Mouse (Mus musculus) limb, embryonic 12.5 days (tissue): ENCODE data around the gene Ak5. TPM values are rescaled to one million over a fixed set of nuclear protein-coding genes. Genes with fewer than 3 reads are reported as not detected.
A peak's percentile ranks its signal among the peaks of the same experiment; 100 is the strongest.
"Not testable (repeated sequence)": the region's sequence is repeated elsewhere in the genome, so short reads cannot be mapped to it uniquely, and the experiment has no call there.

Experiments
- ATAC-seq: fragments of 200-750 bp; cut with Nextera tagmentation; 2 replicates; pipeline ENCODE4 v1.8.0; 2017; ENCODE audit warnings: low read depth, moderate TSS enrichment; ENCODE audit not compliant: insufficient number of reproducible peaks, insufficient read depth, low FRiP score, low TSS enrichment
- H3K27ac ChIP-seq: fragments of 300-500 bp; sonication (generic); 2 replicates; pipeline ENCODE4 v1.5.1; 2016; ENCODE audit warnings: mild to moderate bottlenecking, moderate library complexity
- H3K27me3 ChIP-seq: fragments of 300-500 bp; sonication (generic); 2 replicates; pipeline ENCODE4 v1.6.1; 2016; ENCODE audit warnings: mild to moderate bottlenecking, moderate library complexity
- H3K36me3 ChIP-seq: fragments of 300-500 bp; sonication (generic); 2 replicates; pipeline ENCODE4 v1.6.1; 2016; ENCODE audit warnings: mild to moderate bottlenecking, moderate library complexity
- H3K4me1 ChIP-seq: fragments of 300-500 bp; sonication (generic); replicated peaks from 2 replicates; pipeline ENCODE4 v1.6.1; 2016
- H3K4me2 ChIP-seq: fragments of 300-500 bp; sonication (generic); 2 replicates; pipeline ENCODE4 v1.6.1; 2016; ENCODE audit warnings: mild to moderate bottlenecking, moderate library complexity
- H3K4me3 ChIP-seq: fragments of 300-500 bp; sonication (generic); replicated peaks from 2 replicates; pipeline ENCODE4 v1.5.1; 2016; ENCODE audit warnings: mild to moderate bottlenecking
- H3K9ac ChIP-seq: fragments of 300-500 bp; sonication (generic); replicated peaks from 2 replicates; pipeline ENCODE4 v1.6.1; 2016; ENCODE audit warnings: mild to moderate bottlenecking, moderate library complexity
- H3K9me3 ChIP-seq: fragments of 300-500 bp; sonication (generic); 2 replicates; pipeline ENCODE4 v1.6.1; 2016; ENCODE audit warnings: mild to moderate bottlenecking, moderate library complexity
- WGBS: fragments of 180-500 bp; shearing (Covaris S2); methylation state at CpG from one replicate; pipeline ENCODE4 v1.1.7; 2016; 5-methylcytosine and 5-hydroxymethylcytosine counted together
- polyA plus RNA-seq: library from polyadenylated mRNA; unstranded; fragments of >200 nt; fragmentation: Nextera tagmentation; extraction: Ambion mirVana; gene quantifications from 2 replicates; pipeline ENCODE4 v1.2.1, GENCODE M21; 2016

The Ak5 gene
- 1.7 and 1.8 TPM in 2 replicates for polyA plus RNA-seq

DNA sequence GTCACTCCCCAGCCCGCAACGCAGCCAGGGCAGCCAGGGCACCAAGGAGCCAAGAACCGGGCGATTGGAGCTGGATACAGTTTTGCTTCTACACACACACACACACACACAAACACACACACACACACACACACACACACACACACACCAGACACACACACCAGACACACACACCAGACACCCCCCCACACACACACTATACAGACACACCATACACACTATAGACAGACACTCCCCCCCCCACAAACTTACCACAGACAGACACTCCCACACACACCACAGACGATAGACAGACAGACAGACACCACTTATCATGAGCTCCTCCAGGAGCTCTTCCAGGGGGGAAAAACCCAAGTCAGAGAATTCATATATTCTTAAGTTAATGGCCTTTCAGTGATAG is at the start of gene Ak5:
Ak5 (minus strand) TSS at position 122 of the 400 bp plus-strand sequence.
- peak; percentile 64 for ATAC-seq
- H3K4me2 ChIP-seq = peak within 1 kb of the TSS; percentile 98
- WGBS = 19% methylated on average over 1 of the region's 5 CpGs
- peak within 1 kb of the TSS; percentile 63 for H3K4me3 ChIP-seq
- H3K9me3 ChIP-seq = no peaks in the 10 kb centered on the region
- no peak within 1 kb of the TSS for H3K27ac ChIP-seq
- peaks cover 9% of the 10 kb centered on the region for H3K4me1 ChIP-seq
- peaks cover 56% of the 10 kb centered on the region for H3K27me3 ChIP-seq
- no peaks in the 10 kb centered on the region for H3K36me3 ChIP-seq
- peak within 1 kb of the TSS; percentile 69 for H3K9ac ChIP-seq

DNA sequence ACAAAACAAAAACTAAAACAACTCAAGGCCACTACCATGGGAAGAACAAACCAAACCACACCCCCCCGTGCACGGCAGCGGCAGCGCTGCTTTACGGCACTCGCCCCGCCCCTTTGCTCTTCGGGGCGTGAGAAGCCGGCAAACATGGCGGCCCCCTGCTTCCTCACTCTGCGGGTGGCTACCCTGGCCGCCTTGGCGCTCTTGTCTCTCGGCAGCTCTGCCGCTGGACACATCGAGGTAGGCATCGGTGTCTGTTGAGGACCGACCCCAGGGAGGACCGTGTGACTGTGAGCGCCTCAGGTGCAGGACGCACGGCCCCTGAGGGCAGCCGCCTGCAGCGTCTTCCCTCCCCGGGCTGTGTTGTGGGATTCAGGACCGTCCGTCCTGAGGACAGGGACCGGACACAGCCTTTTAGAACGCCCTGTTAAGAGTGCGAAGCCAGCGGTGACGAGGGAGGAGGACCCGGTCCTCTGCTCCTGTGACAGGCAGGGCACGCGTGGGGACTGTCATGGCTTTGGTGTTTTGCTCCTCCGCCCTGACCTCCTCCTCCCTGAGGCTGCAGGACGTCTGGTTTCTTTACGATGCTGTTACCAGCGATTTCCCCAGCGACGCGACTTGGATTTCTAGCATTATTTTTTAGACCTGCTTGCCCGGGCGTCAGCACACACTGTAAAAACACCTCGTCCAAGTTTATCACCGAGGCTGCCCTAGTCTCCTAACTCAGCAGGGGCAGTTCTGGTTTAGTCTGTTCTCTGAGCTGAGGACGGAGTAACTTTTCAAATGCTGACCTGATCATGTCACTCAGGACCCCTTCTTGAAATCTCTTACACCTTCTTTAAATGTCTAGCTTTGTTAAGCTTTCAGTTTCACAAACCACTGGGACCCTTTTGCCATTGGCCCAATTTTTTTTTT is 46.1 kb upstream of the Ak5 start, which contains the start of gene Pigk:
Pigk (plus strand) TSS at position 110 of the 912 bp plus-strand sequence.
- under 1% methylated on average over 48 of the region's 48 CpGs for WGBS
- peak within 1 kb of the TSS; percentile 66 for H3K27ac ChIP-seq
- peak; percentile 84 for ATAC-seq
- H3K36me3 ChIP-seq = peaks cover 9% of the 10 kb centered on the region; the same call in 1 of the 2 replicates
- H3K4me1 ChIP-seq = peaks cover 8% of the 10 kb centered on the region
- H3K4me2 ChIP-seq = peak within 1 kb of the TSS; percentile 75
- peak within 1 kb of the TSS; percentile 83 for H3K9ac ChIP-seq
- peak within 1 kb of the TSS; percentile 94 for H3K4me3 ChIP-seq
- no peaks in the 10 kb centered on the region for H3K9me3 ChIP-seq
- H3K27me3 ChIP-seq = no peaks in the 10 kb centered on the region

DNA sequence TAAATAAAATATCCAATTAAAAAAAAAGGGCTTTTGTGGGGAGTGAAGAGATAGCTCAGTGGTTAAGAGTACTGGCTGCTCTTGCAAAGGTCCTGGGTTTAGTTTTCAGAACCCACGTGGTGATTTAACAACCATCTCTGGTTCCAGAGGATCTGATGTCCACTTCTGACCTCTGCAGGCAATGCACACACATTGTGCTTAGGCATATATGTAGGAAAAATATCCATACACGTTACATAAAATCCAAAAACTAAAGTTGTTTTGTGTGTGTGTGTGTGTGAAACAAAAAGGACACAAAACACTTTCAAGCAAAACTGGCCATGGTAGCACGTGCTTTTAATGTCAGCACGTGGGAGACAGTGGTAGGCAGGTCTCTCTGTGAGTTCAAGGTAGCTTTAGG is 44.8 kb upstream of the Ak5 start:
- ATAC-seq = no peak

DNA sequence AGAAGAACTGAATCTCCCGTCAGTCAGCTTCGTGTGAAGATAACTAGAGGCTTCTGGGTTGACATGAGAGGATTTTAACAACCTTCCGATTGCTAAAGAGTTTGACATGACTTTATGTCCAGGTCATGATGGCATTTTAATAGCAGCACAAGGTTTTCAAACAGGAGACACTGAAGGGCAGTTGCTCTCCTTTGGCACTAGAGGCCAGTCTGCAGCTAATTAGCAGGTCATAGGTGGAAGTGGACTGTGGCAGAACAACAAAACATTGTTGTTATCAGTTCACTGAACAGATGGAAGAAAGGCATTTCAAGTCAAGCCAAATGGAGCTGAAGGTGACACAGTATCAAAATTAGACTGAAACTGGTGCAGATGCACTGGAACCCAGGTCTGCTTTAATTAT is 41.8 kb upstream of the Ak5 start:
- H3K27me3 ChIP-seq = no peaks in the 10 kb centered on the region
- H3K4me3 ChIP-seq = no peak overlapping the region
- no peaks in the 10 kb centered on the region for H3K36me3 ChIP-seq
- peaks cover 3% of the 10 kb centered on the region for H3K4me1 ChIP-seq
- H3K4me2 ChIP-seq = no peak overlapping the region
- no peak overlapping the region for H3K9ac ChIP-seq
- no peak for ATAC-seq
- no peak overlapping the region for H3K27ac ChIP-seq
- no peaks in the 10 kb centered on the region for H3K9me3 ChIP-seq
- 56% methylated on average over 3 of the region's 3 CpGs for WGBS

More for the DNA sequence above, 44.8 kb upstream of the Ak5 start:
- whole genome bisulfite sequencing = 70% methylated on average over 4 of the region's 4 CpGs
- H3K27ac ChIP-seq = no peak overlapping the region
- peaks cover 8% of the 10 kb centered on the region for H3K4me1 ChIP-seq
- no peak overlapping the region for H3K4me2 ChIP-seq
- no peaks in the 10 kb centered on the region for H3K36me3 ChIP-seq
- no peak overlapping the region for H3K4me3 ChIP-seq
- no peak overlapping the region for H3K9ac ChIP-seq
- no peaks in the 10 kb centered on the region for H3K9me3 ChIP-seq
- H3K27me3 ChIP-seq = no peaks in the 10 kb centered on the region

DNA sequence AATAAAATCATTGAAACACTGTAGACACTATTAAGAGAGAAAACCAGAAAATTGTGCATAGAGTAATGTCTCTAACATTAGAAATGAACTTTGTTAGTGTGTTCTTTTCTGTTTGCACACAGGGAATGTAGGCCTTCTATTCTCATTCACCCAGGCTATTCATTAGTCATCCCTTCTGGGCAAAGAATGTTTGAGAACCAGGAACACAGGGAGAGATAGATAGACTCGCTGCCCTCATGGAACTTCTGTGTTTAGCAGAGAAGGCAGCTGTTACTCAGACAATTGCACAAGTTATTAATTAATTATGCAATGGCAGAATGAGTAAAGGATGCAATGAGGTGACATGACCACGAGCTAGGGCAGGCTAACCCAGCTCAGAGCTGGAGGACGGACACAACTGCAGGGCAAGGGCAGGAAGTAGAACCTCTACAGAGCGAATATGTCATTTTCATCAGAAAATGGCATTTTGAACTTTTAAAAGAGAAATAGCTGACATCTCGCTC is 39.2 kb upstream of the Ak5 start:
- H3K9me3 ChIP-seq = no peaks in the 10 kb centered on the region
- no peak overlapping the region for H3K27ac ChIP-seq
- ATAC-seq = no peak
- no peaks in the 10 kb centered on the region for H3K36me3 ChIP-seq
- WGBS = 88% methylated on average over 5 of the region's 5 CpGs
- H3K9ac ChIP-seq = no peak overlapping the region
- no peak overlapping the region for H3K4me3 ChIP-seq
- H3K4me2 ChIP-seq = no peak overlapping the region
- no peaks in the 10 kb centered on the region for H3K4me1 ChIP-seq
- H3K27me3 ChIP-seq = no peaks in the 10 kb centered on the region

DNA sequence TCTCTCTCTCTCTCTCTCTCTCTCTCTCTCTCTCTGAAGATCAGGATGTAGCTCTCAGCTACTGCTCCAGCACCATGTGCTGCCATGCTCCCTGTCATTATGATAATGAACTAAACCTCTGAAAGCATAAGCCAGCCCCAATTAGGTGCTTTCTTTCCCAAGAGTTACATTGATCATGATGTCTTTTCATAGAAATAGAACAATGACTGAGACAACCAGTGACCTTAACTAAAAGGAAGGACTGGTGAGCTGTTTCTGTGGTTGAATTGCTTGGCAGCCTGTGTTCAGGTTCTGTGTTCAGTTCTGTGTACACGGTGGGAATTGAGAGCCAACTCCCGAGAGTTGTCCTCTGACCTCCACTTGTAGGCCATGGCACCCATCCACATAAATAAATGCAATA is 38.7 kb upstream of the Ak5 start:
- ATAC-seq = no peak
- Histone ChIP-seq H3K4me3 (no peak overlapping the region), H3K36me3 (no peaks in the 10 kb centered on the region), H3K4me1 (no peaks in the 10 kb centered on the region), H3K27me3 (no peaks in the 10 kb centered on the region), H3K9me3 (no peaks in the 10 kb centered on the region), H3K9ac (no peak overlapping the region), H3K27ac (no peak overlapping the region), H3K4me2 (no peak overlapping the region)
- 84% methylated on average over 2 of the region's 2 CpGs for WGBS

DNA sequence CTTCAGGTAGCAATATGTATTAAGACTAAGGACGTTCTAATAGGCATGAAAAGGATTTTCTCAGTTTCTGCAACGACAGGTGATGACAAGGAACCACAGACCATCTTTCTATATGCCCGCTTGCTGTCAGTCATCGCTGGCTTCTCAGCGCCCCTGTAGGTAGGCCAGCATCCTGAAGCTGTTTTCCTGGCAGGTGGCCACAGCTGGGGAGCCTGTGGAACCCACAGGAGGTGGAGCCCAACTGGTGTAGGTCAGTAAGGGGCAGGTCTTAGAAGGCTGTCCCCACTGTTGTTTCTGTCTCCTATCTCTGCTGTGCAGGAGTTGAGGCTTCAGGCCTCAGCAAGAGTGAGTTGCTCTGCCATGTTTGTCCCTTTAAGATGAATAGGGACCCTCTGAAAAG is 37.7 kb upstream of the Ak5 start:
- H3K9me3 ChIP-seq = no peaks in the 10 kb centered on the region
- no peak overlapping the region for H3K27ac ChIP-seq
- H3K9ac ChIP-seq = no peak overlapping the region
- WGBS = 79% methylated on average over 5 of the region's 5 CpGs
- H3K36me3 ChIP-seq = no peaks in the 10 kb centered on the region
- H3K4me1 ChIP-seq = no peaks in the 10 kb centered on the region
- no peak overlapping the region for H3K4me3 ChIP-seq
- H3K4me2 ChIP-seq = no peak overlapping the region
- H3K27me3 ChIP-seq = no peaks in the 10 kb centered on the region
- no peak for ATAC-seq

DNA sequence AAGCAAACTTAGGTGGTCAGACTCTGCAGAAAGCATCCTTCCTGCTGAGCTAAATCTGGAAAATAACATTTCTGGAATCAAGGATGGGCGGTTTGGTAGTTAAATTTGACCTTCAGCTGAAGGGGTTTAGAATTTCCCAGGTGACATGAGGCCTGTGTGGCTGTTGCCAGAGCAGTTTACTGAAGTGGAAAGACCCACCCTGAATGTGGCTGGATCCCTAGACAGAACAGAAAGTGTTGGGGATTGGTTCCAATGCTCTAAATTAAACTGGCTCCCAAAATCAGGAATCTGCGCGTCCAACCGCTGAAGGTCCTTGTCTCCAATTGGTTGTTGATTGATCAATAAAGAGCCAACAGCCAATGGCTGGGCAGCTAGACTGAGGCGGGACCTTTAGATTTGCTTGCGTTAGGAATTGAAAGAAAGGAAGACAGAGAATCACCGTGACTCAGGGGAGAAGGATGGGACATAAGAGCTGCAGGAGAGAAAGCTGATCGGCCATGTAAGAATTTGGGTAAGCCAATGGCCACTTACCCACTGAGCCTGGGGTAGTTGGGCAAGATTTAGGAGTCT is 34.2 kb upstream of the Ak5 start:
- H3K4me3 ChIP-seq = no peak overlapping the region

DNA sequence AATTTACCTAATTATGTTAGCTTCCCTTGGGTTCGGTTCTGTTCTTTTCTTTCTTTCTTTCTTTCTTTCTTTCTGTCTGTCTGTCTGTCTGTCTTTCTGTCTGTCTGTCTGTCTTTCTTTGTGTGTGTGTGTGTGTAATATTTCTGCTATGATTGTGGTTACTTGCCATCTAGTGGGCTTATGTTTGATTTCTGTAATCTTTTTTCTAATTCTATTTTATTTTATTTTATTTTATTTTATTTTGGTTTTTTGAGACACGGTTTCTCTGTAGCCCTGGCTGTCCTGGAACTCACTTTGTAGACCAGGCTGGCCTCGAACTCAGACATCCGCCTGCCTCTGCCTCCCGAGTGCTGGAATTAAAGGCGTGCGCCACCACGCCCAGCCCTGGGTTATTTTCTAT is 33.4 kb upstream of the Ak5 start:
- not testable (repeated sequence) for H3K27ac ChIP-seq, H3K36me3 ChIP-seq, H3K4me2 ChIP-seq, H3K9ac ChIP-seq, H3K4me3 ChIP-seq, H3K4me1 ChIP-seq, H3K9me3 ChIP-seq, H3K27me3 ChIP-seq
- peak; percentile 80; the same call in 1 of the 2 replicates for ATAC-seq
- 89% methylated on average over 8 of the region's 8 CpGs for WGBS

More for the DNA sequence above, 34.2 kb upstream of the Ak5 start:
- H3K9me3 ChIP-seq = no peaks in the 10 kb centered on the region
- no peak overlapping the region for H3K9ac ChIP-seq
- H3K4me2 ChIP-seq = no peak overlapping the region
- H3K27ac ChIP-seq = no peak overlapping the region
- ATAC-seq = no peak
- no peaks in the 10 kb centered on the region for H3K36me3 ChIP-seq
- H3K4me1 ChIP-seq = no peaks in the 10 kb centered on the region
- whole genome bisulfite sequencing = 61% methylated on average over 8 of the region's 8 CpGs
- no peaks in the 10 kb centered on the region for H3K27me3 ChIP-seq

DNA sequence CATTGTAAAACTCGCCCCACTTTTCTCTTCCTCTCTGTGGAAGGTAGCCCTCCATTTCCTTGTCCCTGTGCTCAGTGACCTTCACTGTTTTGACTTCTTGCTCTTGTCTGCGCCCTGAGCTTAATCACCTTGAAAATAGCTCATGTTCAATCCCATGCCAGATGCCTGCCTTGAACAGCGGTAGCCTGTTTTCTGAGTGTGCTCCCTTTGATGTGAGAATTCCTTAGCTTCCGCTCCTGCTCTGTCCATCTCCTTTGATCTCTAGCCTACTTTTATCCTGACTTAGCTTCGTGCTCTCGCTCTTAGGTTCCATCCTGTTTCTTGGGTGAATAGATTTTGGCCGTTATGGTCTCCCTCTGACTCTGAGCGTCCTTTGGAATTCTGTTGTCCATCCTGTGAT is 31.1 kb upstream of the Ak5 start:
- H3K36me3 ChIP-seq = no peaks in the 10 kb centered on the region
- H3K4me3 ChIP-seq = no peak overlapping the region
- WGBS = 24% methylated on average over 8 of the region's 8 CpGs
- no peak for ATAC-seq
- H3K9me3 ChIP-seq = no peaks in the 10 kb centered on the region
- H3K27ac ChIP-seq = no peak overlapping the region
- H3K27me3 ChIP-seq = no peaks in the 10 kb centered on the region
- no peaks in the 10 kb centered on the region for H3K4me1 ChIP-seq
- H3K9ac ChIP-seq = no peak overlapping the region
- H3K4me2 ChIP-seq = no peak overlapping the region

DNA sequence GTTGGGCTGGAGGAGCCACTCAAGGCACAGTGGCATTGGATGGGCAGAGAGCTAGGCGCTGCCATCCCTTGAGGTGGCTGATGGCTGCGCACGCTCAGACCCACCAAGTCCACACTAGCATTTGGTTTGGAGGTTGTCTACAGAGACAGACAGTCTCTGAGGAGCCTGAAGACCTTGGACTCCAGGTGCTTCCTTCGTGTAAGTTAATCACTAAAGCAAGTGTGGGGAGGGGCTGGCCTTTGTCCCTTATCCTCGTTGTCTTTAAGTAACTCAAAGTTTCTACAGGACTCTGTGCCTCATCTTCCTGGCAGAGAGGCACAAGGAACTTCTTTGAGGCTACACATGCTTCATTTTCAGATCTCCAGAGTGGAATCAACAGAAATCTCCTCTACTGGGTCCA is 29.9 kb upstream of the Ak5 start:
- no peak for ATAC-seq
- Histone ChIP-seq H3K4me1 (no peaks in the 10 kb centered on the region), H3K36me3 (no peaks in the 10 kb centered on the region), H3K27ac (no peak overlapping the region), H3K9ac (no peak overlapping the region), H3K27me3 (no peaks in the 10 kb centered on the region), H3K4me2 (no peak overlapping the region), H3K4me3 (no peak overlapping the region), H3K9me3 (no peaks in the 10 kb centered on the region)
- 86% methylated on average over 5 of the region's 5 CpGs for WGBS
